ENCODE assay signal across 19 mouse cellular contexts in genomic region chr13:92026651-92027050, GRCm38 (mm10).
DNase-seq lines count a peak whose midpoint lies in the region; ATAC-seq and TF ChIP-seq lines count a peak whose summit lies in the region.
"Had no signal": no experiment of that assay in that cellular context is flagged by ENCODE, and none has a peak within 500 bp of the region (broad histone marks: within the 10 kb centered on the region; RNA-seq: fewer than 3 reads in every experiment).

No protein-coding gene starts in this region.

- H3K36me3 ChIP-seq in midbrain, embryonic 11.5 days (ENCODE audit: control insufficient read depth, insufficient read depth, low read length) = no peaks in the 10 kb centered on the region
- no peaks in the 10 kb centered on the region for H3K36me3 ChIP-seq in midbrain, postnatal 0 days (ENCODE audit: insufficient read depth, low read length)
- H3K36me3 ChIP-seq: G1E had no signal

- H3K9me3 ChIP-seq in midbrain, embryonic 11.5 days (ENCODE audit: control insufficient read depth, low read length) = no peaks in the 10 kb centered on the region
- H3K9me3 ChIP-seq in midbrain, postnatal 0 days (ENCODE audit: low read length) = no peaks in the 10 kb centered on the region
- H3K9me3 ChIP-seq: G1E had no signal

- ATAC-seq in midbrain, embryonic 11.5 days (ENCODE audit: low FRiP score) = no peak
- ATAC-seq in midbrain, postnatal 0 days (ENCODE audit: low FRiP score) = no peak
- ATAC-seq: activated CD4-positive, CD25-positive, alpha-beta regulatory T cell, adult 4 months; CD4-positive, CD25-positive, alpha-beta regulatory T cell, adult 4 months; Patski had no signal

- H3K9ac ChIP-seq in midbrain, embryonic 11.5 days (ENCODE audit: low read length) = no peak overlapping the region
- no peak overlapping the region for H3K9ac ChIP-seq in midbrain, postnatal 0 days (replicated peaks; ENCODE audit: low read length, poor library complexity, severe bottlenecking)

- no peaks in the 10 kb centered on the region for H3K4me1 ChIP-seq in midbrain, embryonic 11.5 days (ENCODE audit: control insufficient read depth, insufficient read depth, low read length)
- H3K4me1 ChIP-seq in midbrain, postnatal 0 days (ENCODE audit: insufficient read depth, low read length) = no peaks in the 10 kb centered on the region

- 78% methylated on average over 2 of the region's 2 CpGs for WGBS in midbrain, embryonic 11.5 days
- WGBS in midbrain, postnatal 0 days = 77% methylated on average over 2 of the region's 2 CpGs

- no peak for TF ChIP-seq CTCF in midbrain, postnatal 0 days (IDR thresholded peaks at IDR 0.05)

- H3K4me3 ChIP-seq in midbrain, embryonic 11.5 days (ENCODE audit: low read depth, low read length) = no peak overlapping the region
- no peak overlapping the region for H3K4me3 ChIP-seq in midbrain, postnatal 0 days (ENCODE audit: low read depth, low read length)

- H3K27me3 ChIP-seq in midbrain, embryonic 11.5 days (ENCODE audit: control insufficient read depth, insufficient read depth, low read length) = no peaks in the 10 kb centered on the region
- no peaks in the 10 kb centered on the region for H3K27me3 ChIP-seq in midbrain, postnatal 0 days (ENCODE audit: insufficient read depth, low read length)
- H3K27me3 ChIP-seq: CH12.LX, Patski had no signal

- peak; percentile 53 for DNase-seq in heart, adult 11 months
- no peak for DNase-seq in heart, adult 9 months (ENCODE audit: low spot score in 2 of 2)
- peak; percentile 68 for DNase-seq in midbrain, embryonic 11.5 days (ENCODE audit: low spot score, missing footprints)
- DNase-seq in midbrain, postnatal 0 days (ENCODE audit: low spot score) = no peak
- DNase-seq: adrenal gland, adult 2 months; adrenal gland, adult 8-10 months; adrenal gland, postnatal 10 days; adrenal gland, postnatal 14 days; adrenal gland, postnatal 25 days; adrenal gland, postnatal 36 days; B cell, adult 2 months; cerebellum, adult 11 months; cerebellum, adult 11-12 months; cerebellum, adult 18-20 months had no signal

- H3K27ac ChIP-seq in midbrain, embryonic 11.5 days (ENCODE audit: low read depth, low read length) = no peak overlapping the region
- no peak overlapping the region for H3K27ac ChIP-seq in midbrain, postnatal 0 days (ENCODE audit: low read depth, low read length)

- no peak overlapping the region for H3K4me2 ChIP-seq in midbrain, embryonic 11.5 days
- H3K4me2 ChIP-seq in midbrain, postnatal 0 days (ENCODE audit: low read depth, low read length, poor library complexity, severe bottlenecking) = no peak overlapping the region

Comparison
In these comparisons a context has a peak if more than half of its experiments do, and no peak if none do; other contexts are left out.
1. DNase-seq: peak in heart, adult 11 months (single experiment) and midbrain, embryonic 11.5 days (single experiment); none in heart, adult 9 months (0 of 2) and midbrain, postnatal 0 days (single experiment).